ENCODE assay signal across 17 mouse cellular contexts in genomic region chr4:139247966-139248365, GRCm38 (mm10). TPM values are rescaled to one million over a fixed set of nuclear protein-coding genes. Genes with fewer than 3 reads are reported as not detected.
A peak's percentile ranks its signal among the peaks of the same experiment; 100 is the strongest.
DNase-seq lines count a peak whose midpoint lies in the region; ATAC-seq lines count a peak whose summit lies in the region.
"Had no signal": no experiment of that assay in that cellular context is flagged by ENCODE, and none has a peak within 500 bp of the region (broad histone marks: within the 10 kb centered on the region; RNA-seq: fewer than 3 reads in every experiment).

No protein-coding gene starts in this region.

- no peak for DNase-seq in heart, postnatal 10 days
- peak; percentile 34 for DNase-seq in lung, postnatal 10 days
- DNase-seq in lung, postnatal 36 days: no peak
- DNase-seq in limb, embryonic 11.5 days (ENCODE audit: low spot score): no peak
- no peak for DNase-seq in frontal cortex, postnatal 36 days (ENCODE audit: low spot score in 2 of 2)
- DNase-seq: adrenal gland, postnatal 25 days; cerebellum, adult 2 months; heart, adult 11 months; kidney, adult 18-20 months; kidney, postnatal 10 days had no signal

- peaks cover 85% of the 10 kb centered on the region for H3K4me1 ChIP-seq in heart, embryonic 12.5 days (replicated peaks)
- peaks cover 93% of the 10 kb centered on the region for H3K4me1 ChIP-seq in limb, embryonic 11.5 days (ENCODE audit: control insufficient read depth, insufficient read depth, low read length)

- H3K27me3 ChIP-seq in heart, embryonic 12.5 days (replicated peaks): no peaks in the 10 kb centered on the region
- H3K27me3 ChIP-seq in limb, embryonic 11.5 days (ENCODE audit: control insufficient read depth, insufficient read depth, low read length): no peaks in the 10 kb centered on the region
- H3K27me3 ChIP-seq: embryonic facial prominence, embryonic 13.5 days; hindbrain, embryonic 15.5 days; liver, embryonic 12.5 days; midbrain, embryonic 15.5 days; Patski had no signal

- H3K4me3 ChIP-seq in heart, embryonic 12.5 days: no peak overlapping the region
- no peak overlapping the region for H3K4me3 ChIP-seq in limb, embryonic 11.5 days (ENCODE audit: low read depth, low read length)
- H3K4me3 ChIP-seq: embryonic facial prominence, embryonic 13.5 days; hindbrain, embryonic 15.5 days; liver, embryonic 12.5 days; midbrain, embryonic 15.5 days had no signal

- H3K36me3 ChIP-seq in heart, embryonic 12.5 days: peaks cover 19% of the 10 kb centered on the region; the same call in 1 of the 2 replicates
- no peaks in the 10 kb centered on the region; the same call in 1 of the 2 replicates for H3K36me3 ChIP-seq in limb, embryonic 11.5 days (ENCODE audit: control insufficient read depth, insufficient read depth, low read length)
- H3K36me3 ChIP-seq: embryonic facial prominence, embryonic 13.5 days; hindbrain, embryonic 15.5 days; midbrain, embryonic 15.5 days had no signal

- H3K9ac ChIP-seq in heart, embryonic 12.5 days: 0 out of 2 replicates have a peak overlapping the region, but pooled peaks have one; percentile 15
- no peak overlapping the region for H3K9ac ChIP-seq in limb, embryonic 11.5 days (ENCODE audit: low read length)
- H3K9ac ChIP-seq: embryonic facial prominence, embryonic 13.5 days; hindbrain, embryonic 15.5 days; liver, embryonic 12.5 days; midbrain, embryonic 15.5 days had no signal

- ATAC-seq in heart, embryonic 12.5 days (ENCODE audit: insufficient number of reproducible peaks, low FRiP score): no peak
- ATAC-seq in limb, embryonic 11.5 days (ENCODE audit: insufficient number of reproducible peaks, low FRiP score, low TSS enrichment, low read depth): no peak
- ATAC-seq in megakaryocyte-erythroid progenitor cell, adult 5-6 weeks (replicated peaks; ENCODE audit: low FRiP score, low TSS enrichment, poor library complexity, severe bottlenecking): no peak
- ATAC-seq: liver, embryonic 12.5 days; midbrain, embryonic 15.5 days; Patski had no signal

- H3K27ac ChIP-seq in heart, embryonic 12.5 days (ENCODE audit: poor library complexity, severe bottlenecking): no peak overlapping the region; the same call in 1 of the 2 replicates
- peak overlapping the region; percentile 78; the same call in 1 of the 2 replicates for H3K27ac ChIP-seq in limb, embryonic 11.5 days (replicated peaks; ENCODE audit: low read depth, low read length)
- H3K27ac ChIP-seq: liver, embryonic 12.5 days; midbrain, embryonic 15.5 days had no signal

- no peaks in the 10 kb centered on the region for H3K9me3 ChIP-seq in heart, embryonic 12.5 days (replicated peaks)
- H3K9me3 ChIP-seq in limb, embryonic 11.5 days (ENCODE audit: control insufficient read depth, low read length): no peaks in the 10 kb centered on the region
- H3K9me3 ChIP-seq: embryonic facial prominence, embryonic 13.5 days; hindbrain, embryonic 15.5 days; liver, embryonic 12.5 days; midbrain, embryonic 15.5 days had no signal

- 69% methylated on average over 7 of the region's 7 CpGs for WGBS in heart, embryonic 12.5 days
- WGBS in limb, embryonic 11.5 days: 63% methylated on average over 7 of the region's 7 CpGs

- intact Hi-C loops in heart, postnatal 10 days (cut with DNase I): loop anchor here (5.0 kb wide), 1 partner anchor 121 kb away; no protein-coding TSS in a partner anchor

- H3K4me2 ChIP-seq in heart, embryonic 12.5 days: no peak overlapping the region
- H3K4me2 ChIP-seq in limb, embryonic 11.5 days (ENCODE audit: low read depth, severe bottlenecking): no peak overlapping the region
- H3K4me2 ChIP-seq: embryonic facial prominence, embryonic 13.5 days; hindbrain, embryonic 15.5 days; liver, embryonic 12.5 days; midbrain, embryonic 15.5 days had no signal

RNA-seq across cellular contexts. Expression of gene Capzb, which starts 55.3 kb away (rescaled TPM):
- polyA plus RNA-seq in heart, embryonic 12.5 days (2016; fragmentation: Nextera tagmentation; extraction: Ambion mirVana): 395 and 402 TPM in 2 replicates
- 100 to 1,000 TPM; 394 to 406 TPM for total RNA-seq in heart, postnatal 10 days (2021)
- 278 and 307 TPM in 2 replicates for polyA plus RNA-seq in limb, embryonic 11.5 days (2014; fragmentation: Nextera tagmentation; extraction: Ambion mirVana)
- 216 and 230 TPM in 2 replicates for total RNA-seq in megakaryocyte-erythroid progenitor cell, adult 5-6 weeks (2014; fragmentation: Nextera tagmentation)
- total RNA-seq in megakaryocyte-erythroid progenitor cell, adult 5-6 weeks (2017): 90.1 and 113 TPM in 2 replicates
